Mouse (Mus musculus) cerebellum, adult 11 months (tissue): Measurements from ENCODE around the gene Tspan7.

Experiments
- DNase-seq: peaks from one replicate; pipeline ENCODE4 v3.0.0; 2022

The Tspan7 gene

DNA sequence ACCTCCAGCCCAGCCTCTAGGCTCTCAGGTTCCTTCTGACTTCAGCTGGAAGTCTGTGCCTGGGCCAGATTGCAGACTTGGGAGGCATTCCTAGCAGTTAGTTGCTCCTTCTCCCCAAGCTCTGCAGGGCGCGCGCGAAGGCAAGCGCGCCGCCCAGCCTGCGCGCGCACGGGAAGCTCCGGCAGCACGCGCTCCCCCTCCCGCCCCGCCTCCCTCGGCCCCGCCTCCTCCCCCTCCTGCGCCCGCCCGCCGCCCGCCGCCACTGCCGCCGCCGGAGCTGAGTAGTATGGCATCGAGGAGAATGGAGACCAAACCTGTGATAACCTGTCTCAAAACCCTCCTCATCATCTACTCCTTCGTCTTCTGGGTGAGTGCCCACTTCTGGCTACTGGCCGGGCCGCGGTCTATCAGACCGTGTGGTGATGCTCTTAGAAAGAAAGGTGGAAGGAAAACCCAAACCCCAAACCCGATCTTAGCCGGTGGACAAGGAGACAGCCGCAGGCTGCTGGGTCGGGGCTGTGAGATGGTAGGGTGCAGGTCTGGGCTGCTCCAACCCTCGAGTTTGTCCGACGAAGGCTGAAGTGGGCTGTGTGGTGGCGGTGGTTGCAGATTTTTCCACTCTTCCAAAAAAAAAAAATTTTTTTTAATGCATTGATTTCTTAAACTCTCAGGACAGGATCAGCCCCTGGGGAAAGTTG, at the start of gene Tspan7:
Tspan7 (plus strand) TSS at position 287 of the 698 bp plus-strand sequence.
- DNase-seq = peak; percentile 64

- peak; percentile 64 for DNase-seq
Measured at GRCm38 (mm10) chrX:10449323-10449980, 35.5 kb upstream of the Tspan7 start.

DNA sequence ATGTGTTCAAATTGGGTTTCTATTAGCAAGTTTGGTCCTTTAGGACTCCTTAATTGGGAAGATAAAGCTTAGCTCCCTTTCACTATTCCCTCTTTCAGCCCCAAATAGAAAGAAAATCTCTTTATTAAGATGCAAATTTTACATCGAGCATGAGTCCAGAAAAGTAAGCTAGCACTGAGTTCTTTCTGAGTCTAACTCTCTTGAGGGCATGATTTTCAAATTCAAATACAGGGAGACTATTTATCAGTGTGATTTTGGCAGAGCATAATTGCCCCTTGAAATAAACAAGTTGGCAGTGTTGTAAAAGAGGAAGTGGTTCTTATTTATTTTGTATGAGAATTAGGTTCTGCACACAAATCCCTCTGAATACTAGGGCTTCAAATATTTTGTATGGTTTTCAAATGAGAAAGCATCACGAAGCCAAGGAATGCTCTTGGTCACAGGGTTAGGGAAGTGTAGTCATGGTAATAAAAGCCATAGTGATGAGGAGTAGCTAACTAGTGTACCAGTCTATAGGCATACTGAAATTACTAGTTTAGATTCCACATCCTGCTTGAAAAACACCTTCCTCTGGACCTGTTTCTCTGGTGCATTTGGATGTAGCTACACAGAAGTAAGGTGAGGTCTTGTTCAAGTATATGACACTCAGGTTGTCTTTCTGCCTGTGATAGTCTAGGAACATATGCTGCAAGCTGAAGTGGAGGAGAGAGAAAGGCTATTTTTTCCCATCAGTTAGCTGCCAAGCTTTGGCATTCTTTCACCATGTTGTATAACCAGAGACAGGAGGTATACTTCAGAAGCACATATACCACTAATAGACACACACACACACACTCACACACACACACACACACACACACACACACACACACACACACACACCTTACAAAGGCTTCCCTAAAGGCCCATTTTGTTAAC, 34.6 kb upstream of the Tspan7 start:
- peak; percentile 48 for DNase-seq

DNA sequence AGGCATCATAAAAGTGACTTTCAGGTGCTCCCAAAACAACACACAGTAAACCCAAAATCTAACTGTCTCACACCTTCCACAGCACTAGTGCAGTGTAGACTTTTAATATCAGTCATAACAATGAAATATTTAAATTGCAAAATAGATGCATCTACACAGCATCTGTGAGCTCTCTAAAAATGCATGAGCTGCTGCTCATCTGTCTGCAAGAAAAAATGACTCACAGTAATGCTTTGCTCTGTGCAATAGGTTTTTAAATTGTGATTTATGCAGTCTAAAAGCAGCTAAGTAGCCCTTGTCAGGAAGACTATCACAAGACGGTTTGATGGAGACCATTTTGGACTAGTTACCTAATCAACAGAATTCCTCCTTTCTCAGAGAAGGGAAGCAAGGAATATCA, 31.2 kb upstream of the Tspan7 start:
- no peak for DNase-seq

DNA sequence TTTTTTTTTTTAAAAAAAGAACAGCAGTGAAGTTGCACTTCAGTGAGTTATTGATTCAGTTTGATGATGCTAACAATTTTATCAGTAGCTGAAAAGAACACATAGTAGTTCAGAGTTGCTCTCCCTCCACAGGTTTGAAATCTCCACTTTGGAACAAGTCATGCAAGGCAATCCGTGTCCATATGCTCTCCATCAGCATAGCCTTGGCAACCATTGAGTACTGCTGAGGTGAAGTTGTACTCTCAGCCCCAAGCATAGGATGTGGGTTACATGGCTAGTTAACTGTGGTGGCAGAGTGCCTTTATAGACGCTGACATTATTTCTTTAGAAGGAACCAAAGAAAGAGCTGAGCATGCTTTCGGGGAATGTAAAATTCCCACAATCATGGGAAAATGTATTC, 27.7 kb upstream of the Tspan7 start:
- no peak for DNase-seq

- DNase-seq = no peak
Measured at GRCm38 (mm10) chrX:10477088-10477487, 7.9 kb upstream of the Tspan7 start.

GRCm38 (mm10) chrX:10479031-10479886, 5.7 kb upstream of the Tspan7 start:
- no peak for DNase-seq

- no peak for DNase-seq
Measured at GRCm38 (mm10) chrX:10479943-10480342, 5.0 kb upstream of the Tspan7 start.

DNA sequence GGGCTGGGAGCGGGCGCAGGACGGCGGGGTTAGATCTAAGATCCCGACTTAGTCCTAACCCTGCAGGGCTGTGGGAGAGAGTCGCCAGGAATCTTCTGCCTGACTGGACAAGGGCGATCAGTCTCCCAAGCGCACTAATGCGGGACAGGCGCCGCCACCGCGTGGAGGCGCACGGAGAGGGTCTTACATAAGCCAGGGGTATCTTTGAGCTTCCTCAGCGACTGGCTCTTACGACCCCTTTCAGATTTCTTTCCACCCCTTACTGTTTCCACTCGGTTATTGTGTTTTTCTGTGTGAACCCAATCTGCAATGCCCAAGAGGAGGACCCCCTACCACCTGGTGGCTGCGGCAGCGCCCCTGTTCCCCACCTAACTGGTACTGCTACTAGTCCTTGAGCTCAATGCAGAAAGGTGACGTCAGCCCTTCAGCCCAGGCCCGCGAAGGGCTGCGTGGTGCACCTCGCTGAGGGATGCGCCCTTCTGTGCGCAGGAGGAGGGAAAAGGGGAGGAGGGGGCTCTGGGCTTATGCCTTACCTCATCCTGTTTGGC, 780 bp downstream of the Tspan7 start:
- peak; percentile 62 for DNase-seq

GRCm38 (mm10) chrX:10498580-10498979, 13.6 kb downstream of the Tspan7 start:
- no peak for DNase-seq

- no peak for DNase-seq
Measured at GRCm38 (mm10) chrX:10502616-10503015, 17.7 kb downstream of the Tspan7 start.

DNA sequence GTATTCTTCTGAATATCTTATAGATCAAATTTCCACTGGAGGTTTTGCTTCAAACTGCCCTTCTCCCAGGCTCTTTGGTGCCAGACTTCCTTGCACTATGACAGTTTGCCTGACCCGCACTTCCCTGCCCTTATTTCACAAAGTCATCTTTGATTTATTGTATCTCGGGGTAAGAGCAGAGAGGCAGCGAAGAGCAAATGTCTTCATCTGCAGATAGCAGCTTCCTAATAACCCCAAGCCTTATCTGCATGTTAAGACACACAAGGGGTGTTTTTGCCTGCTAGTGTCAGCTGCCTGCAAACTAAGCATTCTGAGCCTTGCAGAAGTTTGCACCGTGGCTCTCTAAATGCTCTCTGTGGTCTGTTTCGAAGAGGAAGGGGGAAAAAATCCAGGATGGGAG, 29.5 kb downstream of the Tspan7 start:
- no peak for DNase-seq

- DNase-seq = no peak
Measured at GRCm38 (mm10) chrX:10514971-10515370, 30.0 kb downstream of the Tspan7 start.

- no peak for DNase-seq
Measured at GRCm38 (mm10) chrX:10516448-10516847, 31.5 kb downstream of the Tspan7 start.

GRCm38 (mm10) chrX:10516925-10517324, 32.0 kb downstream of the Tspan7 start:
- no peak for DNase-seq

- DNase-seq = no peak
Measured at GRCm38 (mm10) chrX:10517756-10518155, 32.8 kb downstream of the Tspan7 start.

DNA sequence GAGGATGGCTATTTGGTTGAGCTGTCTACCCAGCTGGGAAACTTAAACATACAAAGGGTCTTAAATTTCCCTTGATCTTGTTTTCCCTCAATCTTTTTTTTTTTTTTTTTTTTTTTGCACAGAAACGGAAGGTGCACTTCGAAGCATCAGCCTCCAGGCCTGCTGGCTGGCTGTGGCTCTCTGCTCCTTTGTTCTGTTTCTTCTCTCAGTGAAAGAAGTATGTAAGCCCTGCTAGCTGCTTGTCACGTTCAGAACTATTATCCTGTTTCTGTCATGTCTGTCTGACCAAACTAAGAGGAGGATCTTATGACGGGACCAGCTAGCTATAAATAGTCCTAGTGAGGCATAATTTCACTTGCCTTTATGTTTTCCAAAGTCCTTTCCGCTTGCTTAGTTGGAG, 33.6 kb downstream of the Tspan7 start:
- DNase-seq = no peak

GRCm38 (mm10) chrX:10535450-10535849, 50.5 kb downstream of the Tspan7 start:
- no peak for DNase-seq

GRCm38 (mm10) chrX:10539009-10539408, 54.1 kb downstream of the Tspan7 start:
- no peak for DNase-seq

GRCm38 (mm10) chrX:10539482-10540166, 54.7 kb downstream of the Tspan7 start:
- no peak for DNase-seq

GRCm38 (mm10) chrX:10546840-10547239, 61.9 kb downstream of the Tspan7 start:
- no peak for DNase-seq

GRCm38 (mm10) chrX:10549708-10550107, 64.8 kb downstream of the Tspan7 start:
- no peak for DNase-seq
